Mouse (Mus musculus) macrophage (primary cell): ENCODE results near the gene Maff. TPM values are rescaled to one million over a fixed set of nuclear protein-coding genes. Genes with fewer than 3 reads are reported as not detected.

ENCODE experiments used
- H3K27ac ChIP-seq: fragments of 350-480 bp; formaldehyde crosslinking; 2 replicates; pipeline ENCODE4 v1.9.0; 2021
- H3K36me3 ChIP-seq: fragments of 350-480 bp; formaldehyde crosslinking; 2 replicates; pipeline ENCODE4 v1.9.0; 2021; ENCODE audit errors: inconsistent target
- H3K4me3 ChIP-seq: fragments of 350-480 bp; formaldehyde crosslinking; 2 replicates; pipeline ENCODE4 v1.9.0; 2021; ENCODE audit errors: inconsistent target
- H3K79me2 ChIP-seq: fragments of 350-480 bp; formaldehyde crosslinking; 2 replicates; pipeline ENCODE4 v1.9.0; 2021; ENCODE audit errors: inconsistent target
- WGBS: methylation state at CpG from one replicate; pipeline ENCODE4 v1.1.7; 2026; ENCODE audit warnings: inconsistent platforms; ENCODE audit not compliant: missing documents; 5-methylcytosine and 5-hydroxymethylcytosine counted together
- polyA plus RNA-seq: library from polyadenylated mRNA; stranded (reverse); fragments of 250-400 nt; gene quantifications from 3 replicates; pipeline ENCODE4 v1.2.4, GENCODE M21; 2018; ENCODE audit warnings: inconsistent platforms

Maff gene
- polyA plus RNA-seq, 1 experiment from 2014 or later: 0.80 TPM

- Histone ChIP-seq H3K79me2 (no peaks in the 10 kb centered on the region; the same call in 1 of the 2 replicates), H3K36me3 (no peaks in the 10 kb centered on the region), H3K4me3 (peak overlapping the region; percentile 38), H3K27ac (no peak overlapping the region)
- under 1% methylated on average over 57 of the region's 61 CpGs for WGBS
These were observed 884 bp downstream of the Maff start for GRCm38 (mm10) chr15:79347165-79347844.

DNA sequence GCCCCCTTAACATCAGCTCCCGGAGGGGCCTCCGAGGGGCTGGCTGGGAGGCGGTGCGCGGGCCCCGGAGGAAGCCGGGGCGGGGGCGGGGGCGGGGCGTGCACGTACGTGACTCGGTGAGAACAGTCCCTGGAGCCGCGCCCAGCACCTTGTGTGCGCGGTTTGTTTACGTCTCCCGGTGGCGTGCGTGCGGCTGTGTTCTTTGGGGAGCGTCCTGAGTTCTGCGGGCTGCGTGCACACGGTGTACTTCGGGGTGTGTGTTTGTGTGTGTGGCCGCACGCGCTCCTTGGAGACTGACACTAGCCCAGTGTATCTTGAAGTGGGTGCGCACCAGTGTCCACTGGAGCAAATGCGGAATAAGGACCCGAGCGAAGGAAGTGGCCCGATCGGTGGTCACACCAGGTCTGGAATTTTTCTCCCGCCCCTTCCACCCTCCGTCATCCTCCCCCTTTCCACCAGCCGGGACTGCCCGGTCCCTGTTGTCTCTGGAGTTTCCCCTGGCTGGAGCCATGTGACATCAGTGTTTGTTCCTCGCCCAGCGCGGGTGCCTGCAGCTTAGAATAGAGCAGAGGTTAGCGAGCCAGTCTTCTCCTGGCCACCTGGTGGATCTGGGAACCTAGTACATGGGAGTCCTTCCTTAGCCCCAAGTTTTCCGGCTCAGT lies 1.6 kb downstream of the Maff start:
- H3K36me3 ChIP-seq: no peaks in the 10 kb centered on the region
- WGBS: under 1% methylated on average over 46 of the region's 46 CpGs
- no peaks in the 10 kb centered on the region; the same call in 1 of the 2 replicates for H3K79me2 ChIP-seq
- H3K27ac ChIP-seq: no peak overlapping the region; the same call in 1 of the 2 replicates
- H3K4me3 ChIP-seq: peak overlapping the region; percentile 38

- WGBS: 87% methylated on average over 8 of the region's 8 CpGs
- Histone ChIP-seq H3K36me3 (no peaks in the 10 kb centered on the region), H3K27ac (no peak overlapping the region), H3K4me3 (peak overlapping the region; percentile 38; the same call in 1 of the 2 replicates), H3K79me2 (no peaks in the 10 kb centered on the region; the same call in 1 of the 2 replicates)
These were observed 2.2 kb downstream of the Maff start for GRCm38 (mm10) chr15:79348651-79349050.

DNA sequence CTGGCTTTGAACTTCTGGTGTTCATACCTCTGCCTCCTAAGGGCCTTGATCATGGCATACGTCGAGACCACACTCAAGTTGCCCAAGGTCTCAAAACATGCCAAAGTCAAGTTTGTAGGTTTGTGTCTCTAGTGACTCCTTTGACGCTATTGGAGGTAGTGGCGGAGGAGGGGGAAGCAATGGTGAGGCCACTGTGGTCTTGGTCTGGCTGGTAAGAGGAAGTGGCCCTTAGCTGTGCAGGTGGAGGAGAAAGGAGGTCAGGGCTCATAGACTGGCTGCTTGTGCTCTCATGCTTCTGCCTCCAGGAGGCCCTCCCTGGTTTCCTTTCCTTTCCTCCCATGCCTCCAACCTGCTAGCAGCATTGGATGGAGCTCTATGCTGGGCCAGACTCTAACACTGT lies 4.4 kb downstream of the Maff start:
- no peaks in the 10 kb centered on the region; the same call in 1 of the 2 replicates for H3K79me2 ChIP-seq
- H3K27ac ChIP-seq: no peak overlapping the region
- no peak overlapping the region for H3K4me3 ChIP-seq
- no peaks in the 10 kb centered on the region for H3K36me3 ChIP-seq
- WGBS: 66% methylated on average over 4 of the region's 4 CpGs

DNA sequence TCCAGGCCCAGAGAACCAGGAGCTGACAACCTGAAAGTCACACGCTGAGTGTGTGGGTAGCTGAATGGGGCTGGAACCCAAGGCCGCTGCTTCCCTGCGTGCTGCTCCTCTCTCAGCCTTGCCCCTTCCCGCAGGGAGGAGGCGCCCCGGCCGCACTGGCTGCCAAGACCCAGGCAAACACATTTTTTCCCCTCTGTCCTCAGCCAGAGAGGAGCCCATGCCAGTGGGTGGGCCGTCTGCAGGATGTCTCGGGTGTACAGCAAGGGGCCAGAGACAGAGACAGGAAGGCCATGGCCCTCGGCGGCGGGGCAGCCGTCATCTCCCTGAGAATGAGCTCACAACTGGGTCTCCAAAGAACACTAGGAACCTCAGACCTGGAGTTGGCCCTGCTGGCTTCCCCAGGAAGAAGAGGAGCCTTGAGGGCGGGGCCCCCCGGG lies 4.9 kb downstream of the Maff start:
- Histone ChIP-seq H3K27ac (no peak overlapping the region), H3K79me2 (no peaks in the 10 kb centered on the region; the same call in 1 of the 2 replicates), H3K36me3 (no peaks in the 10 kb centered on the region), H3K4me3 (no peak overlapping the region)
- WGBS: 80% methylated on average over 15 of the region's 15 CpGs

GRCm38 (mm10) chr15:79352479-79352878 lies 6.1 kb downstream of the Maff start:
- no peaks in the 10 kb centered on the region for H3K36me3 ChIP-seq
- H3K27ac ChIP-seq: no peak overlapping the region
- WGBS: 98% methylated on average over 6 of the region's 6 CpGs
- H3K79me2 ChIP-seq: no peaks in the 10 kb centered on the region; the same call in 1 of the 2 replicates
- H3K4me3 ChIP-seq: no peak overlapping the region

GRCm38 (mm10) chr15:79353690-79354305 lies 7.4 kb downstream of the Maff start:
- no peak overlapping the region for H3K27ac ChIP-seq

DNA sequence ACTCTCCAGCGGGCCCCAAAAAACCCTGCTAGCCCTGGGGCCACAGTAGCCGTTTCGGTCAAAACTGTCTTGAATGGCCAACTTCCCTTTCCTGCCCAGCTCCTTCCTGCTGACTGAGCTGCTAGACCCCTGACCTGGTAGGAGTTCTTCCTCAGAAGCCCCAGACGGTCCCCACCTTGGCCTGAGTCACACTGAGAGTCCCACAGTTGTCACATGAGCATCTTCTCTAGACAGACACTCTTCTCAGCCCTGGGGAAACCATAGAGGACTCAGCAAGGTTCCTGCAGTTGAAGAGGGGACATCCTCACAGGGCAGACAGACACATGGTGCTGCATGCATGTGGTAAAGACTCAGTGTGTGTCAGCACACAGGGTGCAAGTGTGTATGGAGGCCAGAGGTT lies 8.2 kb downstream of the Maff start:
- no peaks in the 10 kb centered on the region; the same call in 1 of the 2 replicates for H3K79me2 ChIP-seq
- 23% methylated on average over 4 of the region's 4 CpGs for WGBS
- H3K27ac ChIP-seq: no peak overlapping the region
- H3K4me3 ChIP-seq: no peak overlapping the region
- no peaks in the 10 kb centered on the region for H3K36me3 ChIP-seq

More at GRCm38 (mm10) chr15:79353690-79354305, 7.4 kb downstream of the Maff start:
- WGBS: 88% methylated on average over 5 of the region's 5 CpGs
- Histone ChIP-seq H3K36me3 (no peaks in the 10 kb centered on the region), H3K79me2 (no peaks in the 10 kb centered on the region; the same call in 1 of the 2 replicates), H3K4me3 (no peak overlapping the region)

DNA sequence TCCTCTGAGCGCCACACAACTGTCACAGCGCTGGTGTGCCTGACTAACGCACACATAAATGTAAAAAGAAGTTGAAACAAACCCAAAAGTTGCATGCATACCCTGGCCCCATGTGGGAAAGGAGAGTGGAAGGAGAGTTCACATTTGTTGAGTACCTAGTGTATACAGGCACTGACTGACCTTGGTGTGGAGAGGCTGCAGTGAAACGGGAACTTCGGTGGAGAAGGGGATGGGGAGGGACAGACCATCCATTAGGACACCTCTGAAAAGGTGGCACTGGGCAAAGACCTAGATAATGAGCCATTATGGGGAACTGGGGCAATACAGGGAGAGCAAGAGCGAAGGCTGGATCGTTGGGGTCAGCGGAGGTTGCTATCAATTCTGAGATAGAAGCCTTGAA lies 10.1 kb downstream of the Maff start:
- Histone ChIP-seq H3K36me3 (peaks cover 4% of the 10 kb centered on the region; the same call in 1 of the 2 replicates), H3K79me2 (no peaks in the 10 kb centered on the region; the same call in 1 of the 2 replicates), H3K27ac (no peak overlapping the region), H3K4me3 (no peak overlapping the region)
- 84% methylated on average over 8 of the region's 8 CpGs for WGBS

DNA sequence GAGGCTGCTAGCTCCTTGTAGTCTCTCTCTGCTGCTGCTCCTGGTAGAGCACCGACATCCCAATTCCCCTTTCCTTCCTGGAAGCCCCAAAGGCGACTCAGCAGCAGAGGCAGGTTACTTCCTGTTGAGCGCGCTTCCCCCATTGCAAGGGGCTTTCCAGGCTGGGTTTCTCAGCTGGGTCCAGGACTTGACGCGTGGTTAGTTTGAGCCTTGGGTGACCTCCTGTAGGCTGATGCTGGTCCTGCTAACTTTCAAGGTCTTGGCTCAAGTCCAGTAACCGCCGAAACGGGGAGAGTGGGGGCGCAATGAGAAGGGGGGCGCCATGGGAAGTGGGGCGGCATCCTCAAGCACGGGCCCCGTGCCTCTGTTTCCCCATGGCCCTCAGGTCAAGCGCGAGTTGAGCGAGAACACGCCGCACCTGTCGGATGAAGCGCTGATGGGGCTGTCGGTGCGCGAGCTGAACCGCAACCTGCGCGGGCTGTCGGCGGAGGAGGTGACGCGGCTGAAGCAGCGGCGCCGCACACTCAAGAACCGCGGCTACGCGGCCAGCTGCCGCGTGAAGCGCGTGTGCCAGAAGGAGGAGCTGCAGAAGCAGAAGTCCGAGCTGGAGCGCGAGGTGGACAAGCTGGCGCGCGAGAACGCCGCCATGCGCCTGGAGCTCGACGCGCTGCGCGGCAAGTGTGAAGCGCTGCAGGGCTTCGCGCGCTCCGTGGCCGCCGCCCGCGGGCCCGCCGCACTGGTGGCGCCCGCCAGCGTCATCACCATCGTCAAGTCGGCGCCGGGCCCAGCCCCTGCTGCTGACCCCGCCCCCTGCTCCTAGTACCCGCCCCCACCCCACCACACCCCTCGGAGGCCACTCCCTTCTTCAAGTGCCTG lies 10.9 kb downstream of the Maff start:
- no peaks in the 10 kb centered on the region for H3K79me2 ChIP-seq
- 1% methylated on average over 74 of the region's 77 CpGs for WGBS
- H3K4me3 ChIP-seq: peak overlapping the region; percentile 15; the same call in 1 of the 2 replicates
- peaks cover 12% of the 10 kb centered on the region; the same call in 1 of the 2 replicates for H3K36me3 ChIP-seq
- no peak overlapping the region for H3K27ac ChIP-seq

DNA sequence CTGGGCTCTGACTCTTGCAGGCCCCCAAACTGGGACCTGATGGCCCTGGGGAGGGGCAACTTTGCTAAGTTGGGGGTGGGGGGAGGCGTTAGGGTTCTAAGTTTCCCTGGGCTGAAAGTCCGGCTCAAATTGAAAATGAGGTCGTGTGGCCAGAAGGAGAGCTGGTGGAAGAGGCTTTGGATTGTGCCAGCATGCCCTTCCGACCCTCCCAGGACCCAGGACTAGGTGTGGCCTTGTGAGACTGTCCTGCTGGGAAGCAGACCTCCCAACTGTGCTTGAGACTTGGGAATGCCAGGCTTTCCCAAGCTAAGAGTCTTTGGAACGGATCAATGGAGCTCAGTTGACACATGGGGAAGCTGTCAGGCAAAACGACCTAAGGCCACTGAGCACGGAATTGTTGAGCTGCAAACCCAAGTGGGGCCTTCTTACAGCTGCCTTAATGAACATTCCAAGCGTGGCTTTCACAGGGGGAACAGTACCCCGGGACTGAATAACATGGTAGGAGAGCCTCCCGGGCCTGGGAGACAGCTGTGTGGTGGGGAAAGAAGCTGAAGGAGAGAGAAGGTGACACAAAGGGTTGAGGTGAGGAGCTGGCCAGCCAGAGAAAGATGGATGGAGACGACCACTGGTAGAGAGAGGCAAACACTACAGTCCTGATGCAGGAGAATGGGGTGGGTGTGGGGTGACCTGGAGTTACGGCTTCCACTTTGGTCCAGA lies 11.7 kb downstream of the Maff start:
- H3K4me3 ChIP-seq: no peak overlapping the region
- WGBS: 82% methylated on average over 12 of the region's 12 CpGs
- peaks cover 20% of the 10 kb centered on the region for H3K36me3 ChIP-seq
- no peak overlapping the region for H3K27ac ChIP-seq
- no peaks in the 10 kb centered on the region for H3K79me2 ChIP-seq

DNA sequence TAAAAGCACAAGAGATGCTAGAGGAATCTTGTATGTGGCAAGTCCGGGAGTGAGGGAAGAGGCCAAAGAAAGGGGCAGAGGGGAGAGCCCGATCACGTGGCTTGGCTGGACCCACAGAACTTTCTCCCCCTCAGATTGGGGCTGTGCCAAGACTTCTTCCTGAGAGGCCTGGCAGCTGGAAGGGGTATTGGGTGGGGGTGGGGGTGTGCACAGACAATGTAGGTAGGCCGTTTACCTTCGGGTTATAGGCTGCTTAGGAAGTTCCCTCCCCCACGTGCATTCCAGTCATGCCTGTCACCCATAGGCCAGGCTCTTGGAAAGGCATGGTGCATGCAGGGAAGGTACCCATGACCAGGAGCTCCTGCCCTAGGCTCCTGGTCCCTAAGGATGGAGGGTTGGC lies 13.5 kb downstream of the Maff start:
- peaks cover 39% of the 10 kb centered on the region for H3K36me3 ChIP-seq
- H3K27ac ChIP-seq: no peak overlapping the region
- H3K4me3 ChIP-seq: no peak overlapping the region
- no peaks in the 10 kb centered on the region for H3K79me2 ChIP-seq
- 36% methylated on average over 6 of the region's 6 CpGs for WGBS

DNA sequence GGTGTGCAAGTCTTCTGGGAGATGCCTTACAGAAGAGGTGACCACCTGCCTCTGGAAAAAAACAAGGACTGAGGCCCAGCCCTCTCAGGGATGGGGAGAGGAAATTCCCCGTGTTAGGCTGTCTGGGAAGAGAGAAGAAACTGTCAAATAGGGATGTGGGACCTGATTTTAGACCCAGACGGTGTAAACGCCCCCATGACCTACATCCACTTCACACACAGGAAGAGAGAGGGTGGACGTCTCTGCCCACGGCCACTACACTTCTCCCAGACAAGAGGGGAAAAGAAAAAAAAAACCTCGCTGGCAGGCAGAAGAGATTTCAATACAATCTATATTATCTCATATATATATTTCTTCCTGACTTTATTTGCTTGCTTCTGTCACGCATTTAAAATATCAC lies 13.9 kb downstream of the Maff start:
- H3K79me2 ChIP-seq: no peaks in the 10 kb centered on the region
- WGBS: 45% methylated on average over 6 of the region's 7 CpGs
- H3K27ac ChIP-seq: no peak overlapping the region
- peaks cover 43% of the 10 kb centered on the region for H3K36me3 ChIP-seq
- no peak overlapping the region for H3K4me3 ChIP-seq
